Mouse (Mus musculus): Measurements from ENCODE around the gene Tmem189. TPM values are rescaled to one million over a fixed set of nuclear protein-coding genes. Genes with fewer than 3 reads are reported as not detected.

Tmem189 gene
- polyA plus RNA-seq (2014; fragmentation: Nextera tagmentation; extraction: Ambion mirVana) = 27.5 and 34.0 TPM in 2 replicates

GRCm38 (mm10) chr2:167689501-167690218 is at the start of gene Tmem189:
Tmem189 (minus strand) TSS chr2:167689822.
- H3K27me3 ChIP-seq (ENCODE audit: control insufficient read depth, insufficient read depth, low read length) = peaks cover 39% of the 10 kb centered on the region
- no peaks in the 10 kb centered on the region for H3K36me3 ChIP-seq (ENCODE audit: control insufficient read depth, insufficient read depth, low read length)
- H3K4me3 ChIP-seq (ENCODE audit: low read depth, low read length) = peak within 1 kb of the TSS; percentile 55
- ATAC-seq (ENCODE audit: low FRiP score) (no peak), DNase-seq (ENCODE audit: low spot score) (peak; percentile 63)
- H3K4me1 ChIP-seq (replicated peaks; ENCODE audit: control insufficient read depth, insufficient read depth, low read length) = peaks cover 4% of the 10 kb centered on the region; the same call in 1 of the 2 replicates
- no peak within 1 kb of the TSS for H3K27ac ChIP-seq (ENCODE audit: low read depth, low read length)
- H3K4me2 ChIP-seq (replicated peaks; ENCODE audit: low read depth, low read length) = peak within 1 kb of the TSS; percentile 95
- no peaks in the 10 kb centered on the region for H3K9me3 ChIP-seq (ENCODE audit: control insufficient read depth, low read length)
- 2% methylated on average over 88 of the region's 99 CpGs for WGBS
- H3K9ac ChIP-seq (ENCODE audit: low read depth, low read length) = peak within 1 kb of the TSS; percentile 52

- DNase-seq (ENCODE audit: low spot score) (no peak), ATAC-seq (ENCODE audit: low FRiP score) (no peak)
- 37% methylated on average over 4 of the region's 6 CpGs for WGBS
- Histone ChIP-seq H3K27me3 (ENCODE audit: control insufficient read depth, insufficient read depth, low read length) (no peaks in the 10 kb centered on the region), H3K9ac (ENCODE audit: low read depth, low read length) (no peak overlapping the region), H3K9me3 (ENCODE audit: control insufficient read depth, low read length) (no peaks in the 10 kb centered on the region), H3K4me1 (replicated peaks; ENCODE audit: control insufficient read depth, insufficient read depth, low read length) (no peaks in the 10 kb centered on the region), H3K4me3 (ENCODE audit: low read depth, low read length) (no peak overlapping the region), H3K27ac (ENCODE audit: low read depth, low read length) (no peak overlapping the region), H3K4me2 (replicated peaks; ENCODE audit: low read depth, low read length) (no peak overlapping the region), H3K36me3 (ENCODE audit: control insufficient read depth, insufficient read depth, low read length) (no peaks in the 10 kb centered on the region)
Observed at GRCm38 (mm10) chr2:167739030-167739429, 49.4 kb upstream of the Tmem189 start.

- H3K36me3 ChIP-seq (ENCODE audit: control insufficient read depth, insufficient read depth, low read length) = no peaks in the 10 kb centered on the region
- no peaks in the 10 kb centered on the region for H3K4me1 ChIP-seq (replicated peaks; ENCODE audit: control insufficient read depth, insufficient read depth, low read length)
- H3K27me3 ChIP-seq (ENCODE audit: control insufficient read depth, insufficient read depth, low read length) = no peaks in the 10 kb centered on the region
- ATAC-seq (ENCODE audit: low FRiP score) (no peak), DNase-seq (ENCODE audit: low spot score) (no peak)
- no peak overlapping the region for H3K4me3 ChIP-seq (ENCODE audit: low read depth, low read length)
- H3K27ac ChIP-seq (ENCODE audit: low read depth, low read length) = no peak overlapping the region
- WGBS = 73% methylated on average over 10 of the region's 10 CpGs
- no peak overlapping the region for H3K4me2 ChIP-seq (replicated peaks; ENCODE audit: low read depth, low read length)
- no peak overlapping the region for H3K9ac ChIP-seq (ENCODE audit: low read depth, low read length)
- no peaks in the 10 kb centered on the region for H3K9me3 ChIP-seq (ENCODE audit: control insufficient read depth, low read length)
Observed at GRCm38 (mm10) chr2:167734861-167735260, 45.2 kb upstream of the Tmem189 start.

GRCm38 (mm10) chr2:167731149-167731548 is 41.5 kb upstream of the Tmem189 start:
- no peaks in the 10 kb centered on the region for H3K36me3 ChIP-seq (ENCODE audit: control insufficient read depth, insufficient read depth, low read length)
- WGBS = 66% methylated on average over 13 of the region's 13 CpGs
- no peak overlapping the region for H3K4me3 ChIP-seq (ENCODE audit: low read depth, low read length)
- no peaks in the 10 kb centered on the region for H3K4me1 ChIP-seq (replicated peaks; ENCODE audit: control insufficient read depth, insufficient read depth, low read length)
- H3K4me2 ChIP-seq (replicated peaks; ENCODE audit: low read depth, low read length) = no peak overlapping the region
- ATAC-seq (ENCODE audit: low FRiP score) = no peak
- DNase-seq (ENCODE audit: low spot score) = no peak
- H3K27me3 ChIP-seq (ENCODE audit: control insufficient read depth, insufficient read depth, low read length) = no peaks in the 10 kb centered on the region
- no peak overlapping the region for H3K27ac ChIP-seq (ENCODE audit: low read depth, low read length)
- H3K9me3 ChIP-seq (ENCODE audit: control insufficient read depth, low read length) = no peaks in the 10 kb centered on the region
- no peak overlapping the region for H3K9ac ChIP-seq (ENCODE audit: low read depth, low read length)

GRCm38 (mm10) chr2:167730036-167730435 is 40.4 kb upstream of the Tmem189 start:
- ATAC-seq (ENCODE audit: low FRiP score) (no peak), DNase-seq (ENCODE audit: low spot score) (no peak)
- Histone ChIP-seq H3K9me3 (ENCODE audit: control insufficient read depth, low read length) (no peaks in the 10 kb centered on the region), H3K4me2 (replicated peaks; ENCODE audit: low read depth, low read length) (no peak overlapping the region), H3K4me3 (ENCODE audit: low read depth, low read length) (no peak overlapping the region), H3K9ac (ENCODE audit: low read depth, low read length) (no peak overlapping the region), H3K27ac (ENCODE audit: low read depth, low read length) (no peak overlapping the region), H3K27me3 (ENCODE audit: control insufficient read depth, insufficient read depth, low read length) (no peaks in the 10 kb centered on the region), H3K36me3 (ENCODE audit: control insufficient read depth, insufficient read depth, low read length) (no peaks in the 10 kb centered on the region), H3K4me1 (replicated peaks; ENCODE audit: control insufficient read depth, insufficient read depth, low read length) (no peaks in the 10 kb centered on the region)
- 66% methylated on average over 7 of the region's 7 CpGs for WGBS

- Histone ChIP-seq H3K9me3 (ENCODE audit: control insufficient read depth, low read length) (no peaks in the 10 kb centered on the region), H3K36me3 (ENCODE audit: control insufficient read depth, insufficient read depth, low read length) (no peaks in the 10 kb centered on the region), H3K4me2 (replicated peaks; ENCODE audit: low read depth, low read length) (no peak overlapping the region), H3K9ac (ENCODE audit: low read depth, low read length) (no peak overlapping the region), H3K4me3 (ENCODE audit: low read depth, low read length) (no peak overlapping the region), H3K27ac (ENCODE audit: low read depth, low read length) (no peak overlapping the region), H3K27me3 (ENCODE audit: control insufficient read depth, insufficient read depth, low read length) (no peaks in the 10 kb centered on the region), H3K4me1 (replicated peaks; ENCODE audit: control insufficient read depth, insufficient read depth, low read length) (no peaks in the 10 kb centered on the region; the same call in 1 of the 2 replicates)
- 69% methylated on average over 13 of the region's 13 CpGs for WGBS
- ATAC-seq (ENCODE audit: low FRiP score) = no peak
- no peak for DNase-seq (ENCODE audit: low spot score)
Observed at GRCm38 (mm10) chr2:167727161-167727560, 37.5 kb upstream of the Tmem189 start.

GRCm38 (mm10) chr2:167725879-167726278 is 36.3 kb upstream of the Tmem189 start:
- Histone ChIP-seq H3K4me1 (replicated peaks; ENCODE audit: control insufficient read depth, insufficient read depth, low read length) (no peaks in the 10 kb centered on the region; the same call in 1 of the 2 replicates), H3K9me3 (ENCODE audit: control insufficient read depth, low read length) (no peaks in the 10 kb centered on the region), H3K27me3 (ENCODE audit: control insufficient read depth, insufficient read depth, low read length) (no peaks in the 10 kb centered on the region), H3K4me3 (ENCODE audit: low read depth, low read length) (no peak overlapping the region), H3K4me2 (replicated peaks; ENCODE audit: low read depth, low read length) (no peak overlapping the region), H3K9ac (ENCODE audit: low read depth, low read length) (no peak overlapping the region), H3K27ac (ENCODE audit: low read depth, low read length) (no peak overlapping the region), H3K36me3 (ENCODE audit: control insufficient read depth, insufficient read depth, low read length) (no peaks in the 10 kb centered on the region)
- 94% methylated on average over 10 of the region's 10 CpGs for WGBS
- no peak for DNase-seq (ENCODE audit: low spot score)
- ATAC-seq (ENCODE audit: low FRiP score) = no peak

- Histone ChIP-seq H3K4me3 (ENCODE audit: low read depth, low read length) (no peak overlapping the region), H3K4me1 (replicated peaks; ENCODE audit: control insufficient read depth, insufficient read depth, low read length) (no peaks in the 10 kb centered on the region; the same call in 1 of the 2 replicates), H3K27me3 (ENCODE audit: control insufficient read depth, insufficient read depth, low read length) (no peaks in the 10 kb centered on the region), H3K36me3 (ENCODE audit: control insufficient read depth, insufficient read depth, low read length) (no peaks in the 10 kb centered on the region), H3K4me2 (replicated peaks; ENCODE audit: low read depth, low read length) (no peak overlapping the region), H3K27ac (ENCODE audit: low read depth, low read length) (no peak overlapping the region), H3K9me3 (ENCODE audit: control insufficient read depth, low read length) (no peaks in the 10 kb centered on the region), H3K9ac (ENCODE audit: low read depth, low read length) (no peak overlapping the region)
- DNase-seq (ENCODE audit: low spot score) = no peak
- no peak for ATAC-seq (ENCODE audit: low FRiP score)
- WGBS = 78% methylated on average over 11 of the region's 11 CpGs
Observed at GRCm38 (mm10) chr2:167723589-167724206, 34.1 kb upstream of the Tmem189 start.

GRCm38 (mm10) chr2:167722538-167722937 is 32.9 kb upstream of the Tmem189 start:
- no peak overlapping the region for H3K4me3 ChIP-seq (ENCODE audit: low read depth, low read length)
- DNase-seq (ENCODE audit: low spot score) (no peak), ATAC-seq (ENCODE audit: low FRiP score) (no peak)
- H3K9me3 ChIP-seq (ENCODE audit: control insufficient read depth, low read length) = no peaks in the 10 kb centered on the region
- no peak overlapping the region for H3K27ac ChIP-seq (ENCODE audit: low read depth, low read length)
- no peaks in the 10 kb centered on the region for H3K27me3 ChIP-seq (ENCODE audit: control insufficient read depth, insufficient read depth, low read length)
- no peaks in the 10 kb centered on the region; the same call in 1 of the 2 replicates for H3K4me1 ChIP-seq (replicated peaks; ENCODE audit: control insufficient read depth, insufficient read depth, low read length)
- WGBS = 62% methylated on average over 6 of the region's 6 CpGs
- H3K9ac ChIP-seq (ENCODE audit: low read depth, low read length) = no peak overlapping the region
- no peaks in the 10 kb centered on the region for H3K36me3 ChIP-seq (ENCODE audit: control insufficient read depth, insufficient read depth, low read length)
- no peak overlapping the region for H3K4me2 ChIP-seq (replicated peaks; ENCODE audit: low read depth, low read length)
